Mouse (Mus musculus): ENCODE measurements at regions not wholly inside any gene's neighbourhood (a gene's known extent, or its start where the extent isn't known, plus 50 kb on each side); places are given as distances from the start of the nearest gene placed in this dataset.
A peak's percentile ranks its signal among the peaks of the same experiment; 100 is the strongest.

- DNase-seq, result no peak
Measured at GRCm38 (mm10) chr2:74087375-74087774, 176.2 kb upstream of the Atp5g3 start.

- no peak for DNase-seq
Measured at GRCm38 (mm10) chr2:74084971-74085370, 173.8 kb upstream of the Atp5g3 start.

GRCm38 (mm10) chr2:74076774-74077173 lies 165.6 kb upstream of the Atp5g3 start:
- DNase-seq, result no peak

- no peak for DNase-seq
Measured at GRCm38 (mm10) chr2:74075566-74075965, 164.4 kb upstream of the Atp5g3 start.

- no peak for DNase-seq
Measured at GRCm38 (mm10) chr2:74073396-74073795, 162.3 kb upstream of the Atp5g3 start.

- DNase-seq, result peak; percentile 76
Measured at GRCm38 (mm10) chr2:74066652-74067051, 155.5 kb upstream of the Atp5g3 start.

GRCm38 (mm10) chr2:74064369-74064768 lies 153.2 kb upstream of the Atp5g3 start:
- no peak for DNase-seq

- peak; percentile 21 for DNase-seq
Measured at GRCm38 (mm10) chr2:74063777-74064176, 152.7 kb upstream of the Atp5g3 start.

GRCm38 (mm10) chr2:74063302-74063701 lies 152.2 kb upstream of the Atp5g3 start:
- no peak for DNase-seq

- DNase-seq, result no peak
Measured at GRCm38 (mm10) chr2:74042430-74042829, 131.3 kb upstream of the Atp5g3 start.

- DNase-seq, result no peak
Measured at GRCm38 (mm10) chr2:74039580-74039979, 128.5 kb upstream of the Atp5g3 start.

GRCm38 (mm10) chr2:74036043-74036442 lies 124.9 kb upstream of the Atp5g3 start:
- no peak for DNase-seq

GRCm38 (mm10) chr2:74032177-74033021 lies 121.3 kb upstream of the Atp5g3 start:
- peak; percentile 23 for DNase-seq

- no peak for DNase-seq
Measured at GRCm38 (mm10) chr2:74029938-74030337, 118.8 kb upstream of the Atp5g3 start.

GRCm38 (mm10) chr2:74027404-74028104 lies 116.4 kb upstream of the Atp5g3 start:
- DNase-seq, result peak; percentile 59

GRCm38 (mm10) chr2:74015146-74015545 lies 104.0 kb upstream of the Atp5g3 start:
- DNase-seq, result no peak

GRCm38 (mm10) chr2:74014201-74014600 lies 103.1 kb upstream of the Atp5g3 start:
- no peak for DNase-seq

GRCm38 (mm10) chr2:73998531-73998930 lies 87.4 kb upstream of the Atp5g3 start:
- DNase-seq, result no peak

GRCm38 (mm10) chr2:73996986-73997385 lies 85.9 kb upstream of the Atp5g3 start:
- no peak for DNase-seq

GRCm38 (mm10) chr2:73991818-73992217 lies 80.7 kb upstream of the Atp5g3 start:
- DNase-seq, result no peak

- no peak for DNase-seq
Measured at GRCm38 (mm10) chr2:73987441-73988105, 76.4 kb upstream of the Atp5g3 start.

GRCm38 (mm10) chr2:73985911-73986250 lies 74.8 kb upstream of the Atp5g3 start:
- no peak for DNase-seq

GRCm38 (mm10) chr2:73985238-73985910 lies 74.2 kb upstream of the Atp5g3 start:
- DNase-seq, result no peak

Data from lung, postnatal 10 days (tissue).